Mouse (Mus musculus) cerebellum, adult 2 months (tissue): Measurements from ENCODE around the gene Gcnt2.

Experiments
- CTCF ChIP-seq: fragments of 200-500 bp; IDR thresholded peaks from 2 replicates; pipeline ENCODE4 v1.5.1; 2011; ENCODE audit warnings: low read depth, mild to moderate bottlenecking, control low read depth, low read length, moderate library complexity, borderline replicate concordance; ENCODE audit not compliant: insufficient read depth
- POLR2A ChIP-seq: fragments of 200-500 bp; IDR thresholded peaks from 2 replicates; pipeline ENCODE4 v1.6.1; 2011; ENCODE audit warnings: low read length, control low read depth, borderline replicate concordance; ENCODE audit not compliant: insufficient read depth

- TF ChIP-seq POLR2A (no peak), CTCF (no peak)
Measured at GRCm38 (mm10) chr13:40923756-40924315, 64.3 kb downstream of the Gcnt2 start.
